Mouse (Mus musculus): Measurements from ENCODE around the gene Bnc2. TPM values are rescaled to one million over a fixed set of nuclear protein-coding genes. Genes with fewer than 3 reads are reported as not detected.

The Bnc2 gene
- polyA plus RNA-seq, 1 experiment from 2014 or later = 22.9 TPM

GRCm38 (mm10) chr4:84668949-84669605 is 6.0 kb downstream of the Bnc2 start:
- peaks cover 17% of the 10 kb centered on the region for H3K4me1 ChIP-seq (replicated peaks)
- 34% methylated on average over 12 of the region's 12 CpGs for WGBS
- H3K4me2 ChIP-seq = no peak overlapping the region
- H3K27ac ChIP-seq (replicated peaks) = no peak overlapping the region
- H3K4me3 ChIP-seq = no peak overlapping the region
- no peaks in the 10 kb centered on the region for H3K9me3 ChIP-seq
- H3K27me3 ChIP-seq = peaks cover 50% of the 10 kb centered on the region
- no peaks in the 10 kb centered on the region for H3K36me3 ChIP-seq
- H3K9ac ChIP-seq = no peak overlapping the region
- peak; percentile 50 for ATAC-seq (ENCODE audit: low read depth)

DNA sequence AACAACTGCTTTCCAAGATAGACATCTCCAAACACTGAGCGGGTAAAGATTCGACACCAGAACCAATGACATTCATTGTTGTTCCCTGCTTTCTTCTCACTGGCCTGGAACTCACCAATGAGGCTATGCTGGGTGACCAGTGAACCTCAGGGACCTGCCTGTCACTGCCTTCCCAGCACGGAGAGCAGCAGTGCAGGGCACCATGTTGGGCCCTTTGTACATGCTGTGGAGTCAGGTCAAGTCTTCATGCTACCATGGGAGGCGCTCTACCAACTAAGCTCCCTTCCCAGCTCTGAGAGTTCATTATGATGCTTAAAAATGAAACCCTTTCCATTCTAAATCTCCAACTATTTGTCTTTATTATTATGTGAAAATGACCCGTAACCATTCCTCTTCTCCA is 6.8 kb downstream of the Bnc2 start:
- no peak overlapping the region for H3K27ac ChIP-seq (replicated peaks)
- no peaks in the 10 kb centered on the region for H3K36me3 ChIP-seq
- H3K4me2 ChIP-seq = no peak overlapping the region
- H3K9ac ChIP-seq = no peak overlapping the region
- no peak for ATAC-seq (ENCODE audit: low read depth)
- H3K9me3 ChIP-seq = no peaks in the 10 kb centered on the region
- peaks cover 12% of the 10 kb centered on the region; the same call in 1 of the 2 replicates for H3K4me1 ChIP-seq (replicated peaks)
- H3K27me3 ChIP-seq = peaks cover 41% of the 10 kb centered on the region
- WGBS = 82% methylated on average over 5 of the region's 5 CpGs
- H3K4me3 ChIP-seq = no peak overlapping the region

DNA sequence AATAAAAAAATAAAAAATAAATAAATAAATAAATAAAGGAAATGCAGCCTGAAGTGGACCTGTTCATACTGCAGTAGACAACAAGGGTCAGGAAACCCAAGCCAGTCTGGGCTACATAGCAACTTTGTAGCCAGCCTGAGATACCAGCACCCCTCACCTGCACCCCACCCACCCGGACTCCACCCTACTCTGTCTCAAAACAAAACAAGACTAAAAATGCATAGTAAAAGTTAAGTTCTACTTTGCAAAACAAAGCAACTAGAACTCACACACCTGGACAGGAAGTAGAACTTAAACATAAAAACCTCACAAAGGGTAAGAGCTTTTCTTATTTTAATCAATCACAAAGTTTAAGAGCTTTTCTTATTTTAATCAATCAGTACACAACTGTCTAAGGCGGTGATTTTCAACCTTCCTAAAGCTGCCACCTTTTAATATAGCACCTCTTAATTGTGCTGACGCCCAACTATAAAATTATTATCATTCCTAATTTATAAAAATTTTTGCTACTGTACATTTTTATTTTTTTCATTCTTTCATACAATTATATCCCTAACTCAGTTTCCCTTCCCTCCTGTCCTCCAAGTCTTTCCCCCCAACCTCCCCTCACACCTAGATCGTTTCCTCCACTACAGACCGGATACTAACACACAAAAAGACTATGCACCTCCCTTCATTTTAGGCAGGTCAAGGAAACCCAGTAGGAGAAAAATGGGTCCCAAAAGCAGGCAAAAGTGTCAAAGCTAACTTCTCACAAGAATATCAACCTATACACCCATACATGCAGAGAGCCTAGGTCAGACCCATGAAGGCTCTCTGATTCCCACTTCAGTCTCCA is 12.6 kb downstream of the Bnc2 start:
- Histone ChIP-seq H3K27ac (replicated peaks) (no peak overlapping the region), H3K9me3 (no peaks in the 10 kb centered on the region), H3K36me3 (no peaks in the 10 kb centered on the region), H3K27me3 (peaks cover 5% of the 10 kb centered on the region), H3K4me3 (no peak overlapping the region), H3K9ac (no peak overlapping the region), H3K4me1 (replicated peaks) (no peaks in the 10 kb centered on the region), H3K4me2 (no peak overlapping the region)
- 88% methylated on average over 5 of the region's 5 CpGs for WGBS
- no peak for ATAC-seq (ENCODE audit: low read depth)

DNA sequence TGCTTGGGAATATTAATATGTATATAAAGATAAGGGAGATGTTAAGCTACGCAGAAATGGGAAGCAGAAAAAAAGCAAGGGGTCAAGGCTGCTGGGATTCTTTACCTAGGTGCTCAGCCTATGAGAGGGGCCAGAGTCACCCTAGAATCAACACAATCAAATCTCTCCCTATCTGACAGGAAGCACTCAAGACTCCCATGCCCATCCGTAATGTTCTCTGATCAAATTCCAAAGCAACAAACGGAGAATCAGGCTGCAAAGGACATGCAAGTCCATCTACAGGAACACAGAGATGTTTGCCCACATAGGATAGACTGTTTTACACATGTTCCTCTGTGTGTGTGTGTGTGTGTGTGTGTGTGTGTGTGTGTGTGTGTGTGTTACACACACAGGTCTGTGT is 13.7 kb downstream of the Bnc2 start:
- no peak for ATAC-seq (ENCODE audit: low read depth)
- H3K36me3 ChIP-seq = no peaks in the 10 kb centered on the region
- H3K4me2 ChIP-seq = no peak overlapping the region
- no peak overlapping the region for H3K27ac ChIP-seq (replicated peaks)
- H3K9ac ChIP-seq = no peak overlapping the region
- H3K4me3 ChIP-seq = no peak overlapping the region
- WGBS = 82% methylated on average over 3 of the region's 3 CpGs
- no peaks in the 10 kb centered on the region for H3K9me3 ChIP-seq
- H3K4me1 ChIP-seq (replicated peaks) = no peaks in the 10 kb centered on the region
- H3K27me3 ChIP-seq = no peaks in the 10 kb centered on the region; the same call in 1 of the 2 replicates

- Histone ChIP-seq H3K27me3 (no peaks in the 10 kb centered on the region), H3K27ac (replicated peaks) (no peak overlapping the region), H3K4me2 (no peak overlapping the region), H3K4me1 (replicated peaks) (peaks cover 5% of the 10 kb centered on the region; the same call in 1 of the 2 replicates), H3K9ac (no peak overlapping the region), H3K4me3 (no peak overlapping the region), H3K36me3 (no peaks in the 10 kb centered on the region), H3K9me3 (no peaks in the 10 kb centered on the region)
- 62% methylated on average over 8 of the region's 8 CpGs for WGBS
- no peak for ATAC-seq (ENCODE audit: low read depth)
These were observed 23.3 kb downstream of the Bnc2 start for GRCm38 (mm10) chr4:84651786-84652185.

DNA sequence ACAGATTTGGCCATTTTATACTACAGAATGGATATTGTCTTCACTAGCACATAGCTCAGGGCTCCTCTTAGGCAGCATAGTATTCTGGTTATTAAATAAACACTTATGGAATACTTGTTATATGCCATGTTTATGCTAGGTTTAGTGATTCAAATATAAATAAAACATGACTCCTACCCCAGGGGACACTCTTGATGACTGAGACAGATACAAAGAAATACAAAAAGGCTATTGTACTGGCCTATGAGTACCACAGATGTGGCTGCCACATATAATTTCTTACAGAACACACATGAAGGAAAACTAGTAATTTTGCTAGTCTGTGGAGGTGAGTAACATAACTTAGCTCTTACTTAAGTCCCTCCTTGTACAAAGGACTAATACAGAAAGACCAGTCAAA is 28.5 kb downstream of the Bnc2 start:
- H3K27me3 ChIP-seq = no peaks in the 10 kb centered on the region
- H3K4me2 ChIP-seq = no peak overlapping the region
- no peak overlapping the region for H3K27ac ChIP-seq (replicated peaks)
- no peaks in the 10 kb centered on the region for H3K9me3 ChIP-seq
- H3K36me3 ChIP-seq = no peaks in the 10 kb centered on the region
- ATAC-seq (ENCODE audit: low read depth) = no peak
- no peaks in the 10 kb centered on the region for H3K4me1 ChIP-seq (replicated peaks)
- no peak overlapping the region for H3K4me3 ChIP-seq
- no peak overlapping the region for H3K9ac ChIP-seq

GRCm38 (mm10) chr4:84639166-84639565 is 35.9 kb downstream of the Bnc2 start:
- Histone ChIP-seq H3K9me3 (no peaks in the 10 kb centered on the region), H3K4me2 (no peak overlapping the region), H3K4me3 (no peak overlapping the region), H3K4me1 (replicated peaks) (peaks cover 21% of the 10 kb centered on the region), H3K27ac (replicated peaks) (no peak overlapping the region), H3K36me3 (no peaks in the 10 kb centered on the region), H3K9ac (no peak overlapping the region), H3K27me3 (0 out of 2 replicates have a peak, but pooled peaks cover 3% of the 10 kb centered on the region)
- ATAC-seq (ENCODE audit: low read depth) = no peak
- 61% methylated on average over 6 of the region's 6 CpGs for WGBS

- Histone ChIP-seq H3K4me2 (peak overlapping the region; percentile 35), H3K36me3 (no peaks in the 10 kb centered on the region), H3K9me3 (no peaks in the 10 kb centered on the region), H3K27me3 (0 out of 2 replicates have a peak, but pooled peaks cover 3% of the 10 kb centered on the region), H3K27ac (replicated peaks) (0 out of 2 replicates have a peak overlapping the region, but pooled peaks have one; percentile 9), H3K4me1 (replicated peaks) (peaks cover 21% of the 10 kb centered on the region), H3K9ac (peak overlapping the region; percentile 17; the same call in 1 of the 2 replicates), H3K4me3 (no peak overlapping the region)
- peak; percentile 63; the same call in 1 of the 2 replicates for ATAC-seq (ENCODE audit: low read depth)
- 4% methylated on average over 10 of the region's 10 CpGs for WGBS
These were observed 37.4 kb downstream of the Bnc2 start for GRCm38 (mm10) chr4:84637641-84638040.

DNA sequence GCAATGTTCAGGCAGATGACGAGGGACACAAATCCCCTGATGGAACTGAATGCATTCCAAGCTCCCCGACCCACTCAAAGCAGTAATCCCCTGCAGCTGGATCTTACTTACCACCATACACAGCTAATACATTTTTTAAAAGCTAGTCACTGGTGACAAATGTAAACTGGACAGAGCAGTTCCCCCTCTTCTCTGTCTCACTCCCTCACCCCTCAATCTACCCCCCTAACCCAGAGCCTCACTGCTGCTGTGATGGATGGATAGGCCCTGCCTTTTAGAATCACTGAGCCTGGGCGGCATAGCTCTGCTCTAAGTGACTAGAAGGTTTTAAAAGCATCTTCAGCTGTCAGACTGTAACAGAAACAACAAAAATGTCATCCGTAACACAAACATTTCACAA is 40.3 kb downstream of the Bnc2 start:
- ATAC-seq (ENCODE audit: low read depth) = no peak
- H3K9ac ChIP-seq = no peak overlapping the region
- H3K4me1 ChIP-seq (replicated peaks) = peaks cover 21% of the 10 kb centered on the region
- no peak overlapping the region for H3K4me2 ChIP-seq
- H3K27ac ChIP-seq (replicated peaks) = no peak overlapping the region
- H3K4me3 ChIP-seq = no peak overlapping the region
- WGBS = 54% methylated on average over 4 of the region's 4 CpGs
- H3K27me3 ChIP-seq = no peaks in the 10 kb centered on the region
- H3K36me3 ChIP-seq = no peaks in the 10 kb centered on the region
- no peaks in the 10 kb centered on the region for H3K9me3 ChIP-seq

GRCm38 (mm10) chr4:84633991-84634390 is 41.1 kb downstream of the Bnc2 start:
- Histone ChIP-seq H3K4me3 (no peak overlapping the region), H3K9ac (no peak overlapping the region), H3K4me1 (replicated peaks) (peaks cover 21% of the 10 kb centered on the region), H3K27ac (replicated peaks) (no peak overlapping the region), H3K27me3 (no peaks in the 10 kb centered on the region), H3K9me3 (no peaks in the 10 kb centered on the region), H3K36me3 (no peaks in the 10 kb centered on the region), H3K4me2 (no peak overlapping the region)
- no peak for ATAC-seq (ENCODE audit: low read depth)
- 96% methylated on average over 1 of the region's 1 CpGs for WGBS

DNA sequence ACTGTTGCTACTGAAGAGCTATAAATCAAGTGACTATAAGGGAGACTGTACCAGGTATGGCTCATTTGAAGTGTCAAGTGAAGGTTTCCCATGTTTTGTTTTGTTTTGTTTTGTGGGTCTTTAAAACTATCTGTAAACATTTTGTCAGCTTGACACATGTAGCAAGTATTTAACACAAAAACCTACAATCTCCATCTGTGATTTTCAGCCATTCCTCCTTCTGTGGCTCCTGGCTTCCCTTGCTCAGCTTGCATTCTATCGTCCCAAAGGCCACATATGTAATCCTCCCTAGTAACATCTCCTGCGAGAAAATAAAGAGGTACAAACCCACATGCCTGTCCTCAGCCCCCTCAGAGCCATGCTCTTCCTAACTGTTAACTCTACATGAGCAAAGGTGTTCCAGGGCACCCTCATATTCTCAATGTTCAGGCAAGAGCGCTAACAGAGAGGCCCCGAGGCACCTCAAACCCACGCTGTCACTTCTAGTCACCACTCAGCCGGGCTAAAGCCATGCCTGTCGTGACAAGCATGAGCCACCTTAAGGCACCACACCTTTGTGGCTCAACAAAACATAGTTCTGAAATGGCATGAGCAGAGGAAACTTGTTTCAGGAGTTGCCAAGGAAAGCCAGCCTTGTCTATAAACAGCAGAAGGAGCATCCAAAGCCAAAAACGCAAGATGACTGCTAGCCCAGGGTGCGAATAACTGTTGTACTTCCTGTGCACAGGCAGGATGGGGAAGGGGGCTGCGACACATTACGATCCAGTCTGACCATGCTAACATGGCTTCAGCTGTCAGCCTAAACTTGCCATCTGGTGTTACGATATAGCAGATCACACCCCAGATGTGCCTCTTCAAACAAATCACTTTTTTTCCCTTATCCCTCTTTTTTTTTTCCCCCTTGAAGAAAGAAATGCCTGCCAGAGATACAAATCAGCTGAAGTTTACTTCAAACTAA is 42.0 kb downstream of the Bnc2 start:
- no peaks in the 10 kb centered on the region for H3K36me3 ChIP-seq
- no peak for ATAC-seq (ENCODE audit: low read depth)
- WGBS = 79% methylated on average over 12 of the region's 12 CpGs
- no peak overlapping the region for H3K9ac ChIP-seq
- H3K4me3 ChIP-seq = no peak overlapping the region
- no peak overlapping the region for H3K27ac ChIP-seq (replicated peaks)
- no peaks in the 10 kb centered on the region for H3K27me3 ChIP-seq
- no peaks in the 10 kb centered on the region for H3K9me3 ChIP-seq
- H3K4me2 ChIP-seq = no peak overlapping the region
- peaks cover 21% of the 10 kb centered on the region for H3K4me1 ChIP-seq (replicated peaks)

DNA sequence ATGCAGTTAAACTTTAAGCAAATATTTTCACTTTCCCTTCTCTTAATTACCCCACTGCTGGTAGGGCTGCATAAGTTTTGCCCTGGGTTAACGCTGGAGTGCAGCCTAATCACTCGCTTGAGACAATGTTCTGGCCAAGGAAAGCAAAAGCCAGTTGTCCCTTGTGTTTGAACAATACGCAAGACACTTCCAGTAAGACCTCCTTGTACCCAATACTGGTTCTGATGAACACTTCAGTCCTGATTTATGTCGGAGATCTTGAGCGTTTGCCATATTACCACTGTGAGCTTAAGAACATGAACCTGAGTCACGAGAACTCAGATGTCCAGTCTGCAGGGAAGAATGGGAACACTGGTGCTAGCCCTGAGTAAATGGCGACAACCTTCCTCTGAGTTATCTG is 47.5 kb downstream of the Bnc2 start:
- Histone ChIP-seq H3K27me3 (no peaks in the 10 kb centered on the region), H3K9me3 (no peaks in the 10 kb centered on the region), H3K9ac (no peak overlapping the region), H3K27ac (replicated peaks) (no peak overlapping the region), H3K4me3 (no peak overlapping the region), H3K4me2 (no peak overlapping the region), H3K36me3 (no peaks in the 10 kb centered on the region), H3K4me1 (replicated peaks) (no peaks in the 10 kb centered on the region)
- no peak for ATAC-seq (ENCODE audit: low read depth)
- WGBS = 89% methylated on average over 7 of the region's 7 CpGs
